Mouse (Mus musculus) bone marrow macrophage, adult 2 months (primary cell): ENCODE results near the gene Tjp1. TPM values are rescaled to one million over a fixed set of nuclear protein-coding genes. Genes with fewer than 3 reads are reported as not detected.

Source experiments
- H3K27ac ChIP-seq: 2 replicates; pipeline ENCODE4 v1.5.1; 2012; ENCODE audit warnings: low read depth, low read length; ENCODE audit not compliant: insufficient read depth
- H3K4me1 ChIP-seq: 2 replicates; pipeline ENCODE4 v1.6.1; 2012; ENCODE audit warnings: low read length; ENCODE audit not compliant: control insufficient read depth, insufficient read depth
- H3K4me3 ChIP-seq: 2 replicates; pipeline ENCODE4 v1.5.1; 2012; ENCODE audit warnings: mild to moderate bottlenecking, low read length, moderate library complexity; ENCODE audit not compliant: insufficient read depth
- CTCF ChIP-seq: IDR thresholded peaks from 2 replicates; pipeline ENCODE4 v1.5.1; 2012; ENCODE audit warnings: low read depth, mild to moderate bottlenecking, low read length, moderate library complexity
- POLR2A ChIP-seq: IDR thresholded peaks from 2 replicates; pipeline ENCODE4 v1.6.1; 2012; ENCODE audit warnings: mild to moderate bottlenecking, low read depth, low read length, borderline replicate concordance
- polyA plus RNA-seq: library from polyadenylated mRNA; stranded (reverse); fragments of >200 nt; gene quantifications from 2 replicates; pipeline ENCODE4 v1.2.4, GENCODE M21; 2012; ENCODE audit not compliant: missing spikeins, insufficient read depth, insufficient read length

Tjp1 gene
- polyA plus RNA-seq, 1 experiment: 0.87 TPM

GRCm38 (mm10) chr7:65337581-65338270 lies 189.9 kb downstream of the Tjp1 start:
- H3K4me3 ChIP-seq: no peak overlapping the region
- no peak overlapping the region for H3K27ac ChIP-seq
- no peaks in the 10 kb centered on the region for H3K4me1 ChIP-seq
- no peak for TF ChIP-seq CTCF
- TF ChIP-seq POLR2A: no peak

GRCm38 (mm10) chr7:65333081-65333760 lies 194.4 kb downstream of the Tjp1 start:
- no peak overlapping the region for H3K27ac ChIP-seq
- H3K4me1 ChIP-seq: no peaks in the 10 kb centered on the region
- no peak for TF ChIP-seq CTCF
- no peak for TF ChIP-seq POLR2A
- H3K4me3 ChIP-seq: no peak overlapping the region

GRCm38 (mm10) chr7:65319047-65319725 lies 208.4 kb downstream of the Tjp1 start:
- no peaks in the 10 kb centered on the region for H3K4me1 ChIP-seq
- TF ChIP-seq POLR2A: no peak
- TF ChIP-seq CTCF: no peak
- no peak overlapping the region for H3K27ac ChIP-seq
- no peak overlapping the region for H3K4me3 ChIP-seq

- no peak overlapping the region for H3K4me3 ChIP-seq
- H3K4me1 ChIP-seq: no peaks in the 10 kb centered on the region
- TF ChIP-seq POLR2A: no peak
- TF ChIP-seq CTCF: peak; percentile 88
- H3K27ac ChIP-seq: no peak overlapping the region
Observed at GRCm38 (mm10) chr7:65317418-65317817, 210.2 kb downstream of the Tjp1 start.

- TF ChIP-seq POLR2A (no peak), CTCF (no peak)
- Histone ChIP-seq H3K4me3 (no peak overlapping the region), H3K27ac (no peak overlapping the region), H3K4me1 (no peaks in the 10 kb centered on the region)
Observed at GRCm38 (mm10) chr7:65315182-65315581, 212.4 kb downstream of the Tjp1 start.

GRCm38 (mm10) chr7:65296675-65297589 lies 230.6 kb downstream of the Tjp1 start:
- Histone ChIP-seq H3K4me1 (no peaks in the 10 kb centered on the region), H3K27ac (no peak overlapping the region), H3K4me3 (no peak overlapping the region)
- no peak for TF ChIP-seq POLR2A
- no peak for TF ChIP-seq CTCF

- Histone ChIP-seq H3K4me3 (no peak overlapping the region), H3K27ac (no peak overlapping the region), H3K4me1 (no peaks in the 10 kb centered on the region)
- TF ChIP-seq CTCF: no peak
- no peak for TF ChIP-seq POLR2A
Observed at GRCm38 (mm10) chr7:65282886-65283285, 244.7 kb downstream of the Tjp1 start.

GRCm38 (mm10) chr7:65281960-65282359 lies 245.6 kb downstream of the Tjp1 start:
- no peak for TF ChIP-seq POLR2A
- no peak for TF ChIP-seq CTCF
- H3K4me3 ChIP-seq: no peak overlapping the region
- no peaks in the 10 kb centered on the region for H3K4me1 ChIP-seq
- no peak overlapping the region for H3K27ac ChIP-seq

GRCm38 (mm10) chr7:65280944-65281912 lies 246.4 kb downstream of the Tjp1 start:
- no peak overlapping the region for H3K27ac ChIP-seq

More at GRCm38 (mm10) chr7:65280944-65281912, 246.4 kb downstream of the Tjp1 start:
- Histone ChIP-seq H3K4me3 (no peak overlapping the region), H3K4me1 (no peaks in the 10 kb centered on the region)
- TF ChIP-seq CTCF (no peak), POLR2A (no peak)
